Mouse (Mus musculus) fibroblast of lung, adult 2 months (primary cell): ENCODE data around the gene Ess2.
A peak's percentile ranks its signal among the peaks of the same experiment; 100 is the strongest.

ENCODE experiments used
- DNase-seq: peaks from one replicate; pipeline ENCODE4 v3.0.0-alpha.2; 2011; ENCODE audit warnings: low read depth

The Ess2 gene

GRCm38 (mm10) chr16:17921325-17922162, 10.4 kb upstream of the Ess2 start:
- peak; percentile 93 for DNase-seq

GRCm38 (mm10) chr16:17920586-17920985, 9.4 kb upstream of the Ess2 start:
- DNase-seq = no peak

GRCm38 (mm10) chr16:17914307-17915249, 3.4 kb upstream of the Ess2 start, which contains the start of gene Gsc2:
Gsc2 (minus strand) TSS chr16:17915059.
- DNase-seq = no peak

GRCm38 (mm10) chr16:17898462-17898861, 12.7 kb downstream of the Ess2 start, which contains the start of the genes Dgcr2 and Tssk2:
Dgcr2 (minus strand) TSS chr16:17898562.
Tssk2 (plus strand) TSS chr16:17898637.
- no peak for DNase-seq

- no peak for DNase-seq
These were observed 15.1 kb downstream of the Ess2 start for GRCm38 (mm10) chr16:17896091-17896490.

- no peak for DNase-seq
These were observed 17.2 kb downstream of the Ess2 start, which contains the start of gene Tssk1 for GRCm38 (mm10) chr16:17893923-17894322. Tssk1 (plus strand) TSS chr16:17894223.

- DNase-seq = no peak
These were observed 18.5 kb downstream of the Ess2 start for GRCm38 (mm10) chr16:17892606-17893005.

- peak; percentile 78 for DNase-seq
These were observed 19.6 kb downstream of the Ess2 start, which contains the start of gene Gm20518 for GRCm38 (mm10) chr16:17891567-17891959. Gm20518 (minus strand) TSS chr16:17891671.

- DNase-seq = peak; percentile 53
These were observed 20.1 kb downstream of the Ess2 start for GRCm38 (mm10) chr16:17890917-17891566.

- DNase-seq = no peak
These were observed 20.8 kb downstream of the Ess2 start for GRCm38 (mm10) chr16:17890342-17890727.

- DNase-seq = no peak
These were observed 21.3 kb downstream of the Ess2 start for GRCm38 (mm10) chr16:17889689-17890341.

- no peak for DNase-seq
These were observed 27.0 kb downstream of the Ess2 start for GRCm38 (mm10) chr16:17884116-17884515.

- no peak for DNase-seq
These were observed 29.0 kb downstream of the Ess2 start for GRCm38 (mm10) chr16:17882196-17882595.

GRCm38 (mm10) chr16:17879571-17879970, 31.6 kb downstream of the Ess2 start:
- DNase-seq = no peak

- DNase-seq = no peak
These were observed 35.1 kb downstream of the Ess2 start for GRCm38 (mm10) chr16:17876096-17876495.

GRCm38 (mm10) chr16:17875174-17875573, 36.0 kb downstream of the Ess2 start:
- no peak for DNase-seq

GRCm38 (mm10) chr16:17872995-17873394, 38.2 kb downstream of the Ess2 start:
- no peak for DNase-seq

GRCm38 (mm10) chr16:17871248-17871647, 39.9 kb downstream of the Ess2 start:
- no peak for DNase-seq

- DNase-seq = no peak
These were observed 45.4 kb downstream of the Ess2 start for GRCm38 (mm10) chr16:17865770-17866169.

GRCm38 (mm10) chr16:17865293-17865692, 45.9 kb downstream of the Ess2 start:
- DNase-seq = no peak

- no peak for DNase-seq
These were observed 52.6 kb downstream of the Ess2 start for GRCm38 (mm10) chr16:17858592-17858991.
